Mouse (Mus musculus) midbrain, embryonic 12.5 days (tissue): ENCODE results near the gene Fn3k. TPM values are rescaled to one million over a fixed set of nuclear protein-coding genes. Genes with fewer than 3 reads are reported as not detected.

Experiments used
- ATAC-seq: fragments of 200-750 bp; cut with Nextera tagmentation; 2 replicates; pipeline ENCODE4 v1.8.0; 2017; ENCODE audit warnings: low read depth, moderate TSS enrichment, moderate library complexity; ENCODE audit not compliant: low FRiP score
- H3K27ac ChIP-seq: fragments of 300-500 bp; sonication (generic); replicated peaks from 2 replicates; pipeline ENCODE4 v1.5.1; 2016; ENCODE audit warnings: mild to moderate bottlenecking
- H3K27me3 ChIP-seq: fragments of 300-500 bp; sonication (generic); 2 replicates; pipeline ENCODE4 v1.6.1; 2016; ENCODE audit warnings: mild to moderate bottlenecking
- H3K36me3 ChIP-seq: fragments of 300-500 bp; sonication (generic); 2 replicates; pipeline ENCODE4 v1.6.1; 2016
- H3K4me1 ChIP-seq: fragments of 300-500 bp; sonication (generic); 2 replicates; pipeline ENCODE4 v1.6.1; 2016
- H3K4me2 ChIP-seq: fragments of 300-500 bp; sonication (generic); replicated peaks from 2 replicates; pipeline ENCODE4 v1.6.1; 2016; ENCODE audit warnings: mild to moderate bottlenecking, moderate library complexity
- H3K4me3 ChIP-seq: fragments of 300-500 bp; sonication (generic); 2 replicates; pipeline ENCODE4 v1.5.1; 2016; ENCODE audit warnings: mild to moderate bottlenecking
- H3K9ac ChIP-seq: fragments of 300-500 bp; sonication (generic); replicated peaks from 2 replicates; pipeline ENCODE4 v1.6.1; 2016; ENCODE audit warnings: mild to moderate bottlenecking, moderate library complexity
- H3K9me3 ChIP-seq: fragments of 300-500 bp; sonication (generic); 2 replicates; pipeline ENCODE4 v1.6.1; 2016; ENCODE audit warnings: mild to moderate bottlenecking
- WGBS: fragments of 180-500 bp; shearing (Covaris S2); methylation state at CpG from one replicate; pipeline ENCODE4 v1.1.7; 2016; 5-methylcytosine and 5-hydroxymethylcytosine counted together
- microRNA-seq: library from miRNA; unstranded; fragments of <30 nt; microRNA quantifications from one replicate; pipeline ENCODE4, GENCODE M21; 2017
- polyA plus RNA-seq: library from polyadenylated mRNA; unstranded; fragments of >200 nt; fragmentation: Nextera tagmentation; extraction: Ambion mirVana; gene quantifications from 2 replicates; pipeline ENCODE4 v1.2.1, GENCODE M21; 2016

The Fn3k gene
- polyA plus RNA-seq, 1 experiment from 2014 or later: 2.3 TPM

DNA sequence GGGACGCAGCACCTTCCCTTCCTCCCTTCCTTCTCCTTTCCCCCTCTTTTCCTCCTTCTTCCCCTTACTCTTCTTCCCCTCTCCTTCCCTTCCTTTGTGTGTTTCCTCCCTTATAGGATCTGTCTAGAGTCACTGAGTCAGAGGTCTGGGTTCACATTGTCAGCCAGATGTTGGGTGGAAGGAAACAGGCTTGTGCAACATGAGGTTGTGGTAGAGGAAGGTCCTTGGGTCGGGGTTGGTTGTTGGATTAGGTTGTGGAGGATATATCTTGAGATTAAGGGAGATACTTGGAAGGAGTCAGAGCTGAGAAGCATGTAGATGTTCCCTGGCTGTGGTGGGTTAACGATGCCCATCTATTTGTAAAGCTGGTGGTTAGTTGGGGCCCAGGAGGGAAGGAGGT lies 40.1 kb downstream of the Fn3k start:
- Histone ChIP-seq H3K9ac (no peak overlapping the region), H3K4me3 (no peak overlapping the region), H3K4me2 (no peak overlapping the region), H3K36me3 (peaks cover 28% of the 10 kb centered on the region), H3K9me3 (no peaks in the 10 kb centered on the region), H3K27ac (no peak overlapping the region), H3K4me1 (no peaks in the 10 kb centered on the region), H3K27me3 (no peaks in the 10 kb centered on the region)
- ATAC-seq: no peak
- WGBS: 93% methylated on average over 3 of the region's 3 CpGs

- no peaks in the 10 kb centered on the region for H3K9me3 ChIP-seq
- no peak overlapping the region for H3K27ac ChIP-seq
- no peak overlapping the region for H3K4me2 ChIP-seq
- 34% methylated on average over 9 of the region's 9 CpGs for WGBS
- no peak for ATAC-seq
- peaks cover 24% of the 10 kb centered on the region for H3K36me3 ChIP-seq
- H3K27me3 ChIP-seq: no peaks in the 10 kb centered on the region
- no peak overlapping the region for H3K9ac ChIP-seq
- no peaks in the 10 kb centered on the region for H3K4me1 ChIP-seq
- H3K4me3 ChIP-seq: no peak overlapping the region
These were observed 41.1 kb downstream of the Fn3k start for GRCm38 (mm10) chr11:121475699-121476415.

DNA sequence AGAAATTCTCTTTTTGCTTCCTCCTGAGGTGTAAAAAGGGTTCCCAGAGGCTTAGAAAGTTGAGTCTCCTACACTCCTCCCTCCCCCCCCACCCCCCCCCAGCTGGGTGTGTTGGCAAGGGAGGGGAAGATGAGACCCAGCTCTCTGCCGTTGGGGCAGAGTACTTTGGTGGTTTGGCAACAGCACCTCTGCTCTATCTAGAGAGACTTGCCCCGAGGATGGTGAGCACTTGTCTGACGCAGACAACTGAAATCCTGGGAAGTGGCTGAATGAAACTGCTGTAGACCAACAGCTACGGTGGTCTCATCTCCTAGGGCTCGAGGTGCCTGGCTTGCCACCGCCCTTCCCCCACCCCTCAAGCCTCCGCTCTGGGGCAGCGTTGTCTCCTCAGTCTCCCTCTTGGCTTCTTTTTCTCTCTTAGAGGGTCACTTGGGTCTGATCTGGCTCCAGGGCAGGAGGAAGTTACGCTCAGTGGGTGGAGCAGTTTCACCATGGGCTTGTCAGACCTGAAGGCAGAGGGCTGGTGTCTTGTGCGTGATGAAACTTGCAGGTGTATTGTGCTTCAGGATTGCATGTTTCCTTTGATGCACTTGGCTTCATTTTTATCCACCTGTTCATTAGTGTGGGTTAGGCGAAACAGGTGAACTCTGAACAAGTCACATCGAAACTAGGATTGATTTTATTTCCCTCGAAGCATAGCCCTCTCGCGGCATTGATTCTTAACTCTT lies 44.9 kb downstream of the Fn3k start:
- no peak for ATAC-seq
- H3K27me3 ChIP-seq: no peaks in the 10 kb centered on the region
- H3K4me1 ChIP-seq: no peaks in the 10 kb centered on the region
- H3K9me3 ChIP-seq: no peaks in the 10 kb centered on the region
- peaks cover 30% of the 10 kb centered on the region for H3K36me3 ChIP-seq
- H3K4me3 ChIP-seq: no peak overlapping the region
- H3K27ac ChIP-seq: no peak overlapping the region
- no peak overlapping the region for H3K4me2 ChIP-seq
- 88% methylated on average over 15 of the region's 15 CpGs for WGBS
- no peak overlapping the region for H3K9ac ChIP-seq

DNA sequence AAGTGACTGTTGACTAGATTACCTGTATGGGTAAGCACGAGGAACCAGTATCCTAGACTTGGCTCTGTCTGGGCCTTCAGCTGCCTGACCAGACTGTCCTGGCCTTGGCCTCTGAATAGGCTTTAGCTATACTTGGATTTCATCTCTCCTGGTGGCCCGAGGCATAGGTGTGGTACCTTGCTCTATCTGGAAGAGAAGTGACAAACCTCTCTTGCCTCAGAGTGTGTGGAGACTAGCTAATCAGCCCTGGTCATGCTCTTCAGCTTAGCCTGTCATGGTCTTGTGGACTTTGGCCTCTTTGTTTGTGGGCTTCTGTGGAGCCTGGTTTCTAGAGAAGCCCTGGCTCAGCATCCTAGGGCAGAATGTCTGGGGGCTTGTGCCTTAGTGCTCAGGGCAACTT lies 46.4 kb downstream of the Fn3k start:
- Histone ChIP-seq H3K4me3 (no peak overlapping the region), H3K4me1 (no peaks in the 10 kb centered on the region), H3K27me3 (no peaks in the 10 kb centered on the region), H3K27ac (no peak overlapping the region), H3K9me3 (no peaks in the 10 kb centered on the region), H3K36me3 (peaks cover 22% of the 10 kb centered on the region), H3K4me2 (no peak overlapping the region), H3K9ac (no peak overlapping the region)
- 92% methylated on average over 2 of the region's 2 CpGs for WGBS
- ATAC-seq: no peak

DNA sequence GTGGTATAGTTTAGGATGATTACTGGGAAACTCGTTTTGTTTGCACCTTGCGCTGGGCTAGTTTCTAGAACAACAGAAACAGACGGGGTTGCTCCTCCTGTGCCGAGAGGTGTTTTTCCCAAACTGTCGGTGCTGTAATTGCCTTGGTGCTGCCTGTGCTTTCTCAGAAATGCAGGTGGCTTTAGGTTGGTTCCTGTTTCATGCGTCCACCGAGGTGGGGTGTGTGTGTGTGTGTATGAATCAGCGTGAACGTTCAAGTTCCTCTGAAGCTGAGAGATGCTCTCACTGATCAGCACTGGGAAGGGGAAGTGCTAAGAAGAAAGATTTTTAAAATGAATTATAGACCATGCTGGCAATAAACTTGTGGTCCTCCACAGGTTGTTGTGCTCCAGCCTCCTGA lies 51.2 kb downstream of the Fn3k start:
- no peak overlapping the region for H3K4me2 ChIP-seq
- no peaks in the 10 kb centered on the region for H3K9me3 ChIP-seq
- no peak overlapping the region for H3K4me3 ChIP-seq
- H3K27ac ChIP-seq: no peak overlapping the region
- no peak for ATAC-seq
- H3K4me1 ChIP-seq: no peaks in the 10 kb centered on the region
- 94% methylated on average over 9 of the region's 9 CpGs for WGBS
- no peak overlapping the region for H3K9ac ChIP-seq
- H3K27me3 ChIP-seq: no peaks in the 10 kb centered on the region
- H3K36me3 ChIP-seq: 0 out of 2 replicates have a peak, but pooled peaks cover 12% of the 10 kb centered on the region

GRCm38 (mm10) chr11:121490651-121491050 lies 55.9 kb downstream of the Fn3k start:
- Histone ChIP-seq H3K9ac (no peak overlapping the region), H3K4me2 (no peak overlapping the region), H3K27ac (no peak overlapping the region), H3K36me3 (peaks cover 19% of the 10 kb centered on the region), H3K9me3 (no peaks in the 10 kb centered on the region), H3K4me1 (no peaks in the 10 kb centered on the region), H3K27me3 (no peaks in the 10 kb centered on the region), H3K4me3 (no peak overlapping the region)
- no peak for ATAC-seq

Small RNA genes within 50 kb of the gene (microRNA-seq; reads per million reads assigned to microRNA genes)
- not detected for gene Mir7236

Other genes with a start within 250 kb of the Fn3k start
- 11.6 and 11.9 TPM in 2 replicates for gene Hexdc, start 230.5 kb upstream of the Fn3k start, polyA plus RNA-seq
- gene Ogfod3, start 230.2 kb upstream of the Fn3k start, polyA plus RNA-seq: 17.3 and 18.5 TPM in 2 replicates
- gene Cybc1, start 205.6 kb upstream of the Fn3k start, polyA plus RNA-seq: 38.8 and 41.1 TPM in 2 replicates
- 78.7 and 84.5 TPM in 2 replicates for gene Narf, start 197.7 kb upstream of the Fn3k start, polyA plus RNA-seq
- gene Foxk2, start 174.9 kb upstream of the Fn3k start, polyA plus RNA-seq: 11.2 and 11.7 TPM in 2 replicates
- gene Wdr45b, start 80.5 kb upstream of the Fn3k start, polyA plus RNA-seq: 81.2 and 81.8 TPM in 2 replicates
- gene Rab40b, start 46.7 kb upstream of the Fn3k start, polyA plus RNA-seq: 3.1 and 4.2 TPM in 2 replicates
- 9.2 and 10.7 TPM in 2 replicates for gene Fn3krp, start 13.5 kb upstream of the Fn3k start, polyA plus RNA-seq
- 57.9 and 58.4 TPM in 2 replicates for gene Tbcd, start 17.0 kb downstream of the Fn3k start, polyA plus RNA-seq
- gene Zfp750, start 84.4 kb downstream of the Fn3k start, polyA plus RNA-seq: 0.54 and 0.88 TPM in 2 replicates
- gene B3gntl1, start 238.2 kb downstream of the Fn3k start, polyA plus RNA-seq: 6.9 and 8.3 TPM in 2 replicates